Mouse (Mus musculus): ENCODE results near the gene Ctrl.
"Not testable (repeated sequence)": the region's sequence is repeated elsewhere in the genome, so short reads cannot be mapped to it uniquely, and the experiment has no call there.

The Ctrl gene

GRCm38 (mm10) chr8:105933762-105934161 is at the start of gene Ctrl:
TSS of gene Ctrl (minus strand) at chr8:105933862.
- no peak for DNase-seq (ENCODE audit: extremely low read depth, low read depth)

GRCm38 (mm10) chr8:105983406-105983805 is 49.7 kb upstream of the Ctrl start:
- DNase-seq (ENCODE audit: extremely low read depth, low read depth) = not testable (repeated sequence)

GRCm38 (mm10) chr8:105981146-105981545 is 47.5 kb upstream of the Ctrl start:
- DNase-seq (ENCODE audit: extremely low read depth, low read depth) = no peak

- no peak for DNase-seq (ENCODE audit: extremely low read depth, low read depth)
Observed at GRCm38 (mm10) chr8:105979325-105979724, 45.7 kb upstream of the Ctrl start, which contains the start of gene Dpep3. TSS of gene Dpep3 (minus strand) at chr8:105979429.

GRCm38 (mm10) chr8:105975363-105975762 is 41.7 kb upstream of the Ctrl start:
- DNase-seq (ENCODE audit: extremely low read depth, low read depth) = no peak

GRCm38 (mm10) chr8:105971019-105971720 is 37.5 kb upstream of the Ctrl start:
- no peak for DNase-seq (ENCODE audit: extremely low read depth, low read depth)

- DNase-seq (ENCODE audit: extremely low read depth, low read depth) = no peak
Observed at GRCm38 (mm10) chr8:105969367-105969766, 35.7 kb upstream of the Ctrl start.

GRCm38 (mm10) chr8:105966692-105967311 is 33.1 kb upstream of the Ctrl start:
- DNase-seq (ENCODE audit: extremely low read depth, low read depth) = peak; percentile 78

- peak; percentile 51 for DNase-seq (ENCODE audit: extremely low read depth, low read depth)
Observed at GRCm38 (mm10) chr8:105965905-105966341, 32.3 kb upstream of the Ctrl start, which contains the start of gene Slc12a4. TSS of gene Slc12a4 (minus strand) at chr8:105966097.

GRCm38 (mm10) chr8:105965266-105965904 is 31.7 kb upstream of the Ctrl start:
- peak; percentile 42 for DNase-seq (ENCODE audit: extremely low read depth, low read depth)

- no peak for DNase-seq (ENCODE audit: extremely low read depth, low read depth)
Observed at GRCm38 (mm10) chr8:105964506-105965265, 31.0 kb upstream of the Ctrl start.

GRCm38 (mm10) chr8:105961536-105961935 is 27.9 kb upstream of the Ctrl start:
- DNase-seq (ENCODE audit: extremely low read depth, low read depth) = peak; percentile 31

GRCm38 (mm10) chr8:105961101-105961500 is 27.4 kb upstream of the Ctrl start:
- no peak for DNase-seq (ENCODE audit: extremely low read depth, low read depth)

- DNase-seq (ENCODE audit: extremely low read depth, low read depth) = no peak
Observed at GRCm38 (mm10) chr8:105959350-105959749, 25.7 kb upstream of the Ctrl start.

- DNase-seq (ENCODE audit: extremely low read depth, low read depth) = no peak
Observed at GRCm38 (mm10) chr8:105957813-105958212, 24.2 kb upstream of the Ctrl start.

GRCm38 (mm10) chr8:105956556-105956955 is 22.9 kb upstream of the Ctrl start:
- no peak for DNase-seq (ENCODE audit: extremely low read depth, low read depth)

- no peak for DNase-seq (ENCODE audit: extremely low read depth, low read depth)
Observed at GRCm38 (mm10) chr8:105951057-105951659, 17.5 kb upstream of the Ctrl start.

- DNase-seq (ENCODE audit: extremely low read depth, low read depth) = no peak
Observed at GRCm38 (mm10) chr8:105949350-105949749, 15.7 kb upstream of the Ctrl start.

GRCm38 (mm10) chr8:105943321-105943739 is 9.7 kb upstream of the Ctrl start, which contains the start of gene Lcat:
TSS of gene Lcat (minus strand) at chr8:105943382.
- no peak for DNase-seq (ENCODE audit: extremely low read depth, low read depth)

- DNase-seq (ENCODE audit: extremely low read depth, low read depth) = no peak
Observed at GRCm38 (mm10) chr8:105942542-105942941, 8.9 kb upstream of the Ctrl start.

- DNase-seq (ENCODE audit: extremely low read depth, low read depth) = no peak
Observed at GRCm38 (mm10) chr8:105942026-105942425, 8.4 kb upstream of the Ctrl start.
